Mouse (Mus musculus) myocyte (in vitro differentiated cells): Measurements from ENCODE around the gene Cad.

Experiments
- E2F4 ChIP-seq: IDR thresholded peaks from one replicate; pipeline ENCODE4 v1.6.1; 2011; ENCODE audit warnings: mild to moderate bottlenecking, control low read depth, moderate library complexity; ENCODE audit not compliant: insufficient read depth
- MYOG ChIP-seq, 3 experiments: IDR thresholded peaks; one replicate each; pipeline ENCODE4 v1.6.1; 2011; ENCODE audit warnings: control low read depth in 2 of 3, low read depth in 2 of 3, mild to moderate bottlenecking in 2 of 3; ENCODE audit not compliant: insufficient read length in 2 of 3, control insufficient read depth in 1 of 3, insufficient read depth in 1 of 3
- POLR2A ChIP-seq: IDR thresholded peaks from one replicate; pipeline ENCODE4 v1.6.1; 2011; ENCODE audit warnings: low read depth, mild to moderate bottlenecking, control low read depth, moderate library complexity; ENCODE audit not compliant: insufficient read length

GRCm38 (mm10) chr5:31080059-31080794, 25.6 kb downstream of the Cad start:
- TF ChIP-seq POLR2A: no peak
- TF ChIP-seq E2F4: no peak
- TF ChIP-seq MYOG (IDR thresholded peaks at IDR 0.05; ENCODE audit: control insufficient read depth in 1 of 3, insufficient read depth in 1 of 3, insufficient read length in 2 of 3, low read depth in 2 of 3): no peak
